Mouse (Mus musculus): ENCODE data around the gene Gcc1. TPM values are rescaled to one million over a fixed set of nuclear protein-coding genes. Genes with fewer than 3 reads are reported as not detected.

Gene Gcc1
- total RNA-seq, 2 experiments from 2014 or later: 10.8 to 11.6 TPM

Other genes starting within 250 kb of the Gcc1 start
- 10 to 100 TPM; 12.2 TPM for gene Zfp800, start 30.4 kb downstream of the Gcc1 start, total RNA-seq (2021)
- gene Arf5, start 4.8 kb downstream of the Gcc1 start, total RNA-seq (2021): 100 to 1,000 TPM; 205 TPM
- gene Fscn3, start 601 bp downstream of the Gcc1 start, total RNA-seq (2021): not detected
- not detected for gene Pax4, start 21.0 kb upstream of the Gcc1 start, total RNA-seq (2021)
- gene Snd1, start 46.7 kb upstream of the Gcc1 start, total RNA-seq (2021): 100 to 1,000 TPM in 1 of 2 experiments, 10 to 100 TPM in 1; 91.2 to 105 TPM

All from heart, postnatal 10 days (tissue).